Mouse (Mus musculus) testis, adult 2 months (tissue): ENCODE results near the gene Chrnb2. TPM values are rescaled to one million over a fixed set of nuclear protein-coding genes. Genes with fewer than 3 reads are reported as not detected.
"Not testable (repeated sequence)": the region's sequence is repeated elsewhere in the genome, so short reads cannot be mapped to it uniquely, and the experiment has no call there.

Experiments
- H3K27ac ChIP-seq: fragments of 200-500 bp; 2 replicates; pipeline ENCODE4 v1.5.1; 2012; ENCODE audit warnings: low read depth, low read length; ENCODE audit not compliant: control insufficient read depth, insufficient read depth
- H3K27me3 ChIP-seq: fragments of 200-500 bp; 2 replicates; pipeline ENCODE4 v1.6.1; 2012; ENCODE audit warnings: mild to moderate bottlenecking, low read length, moderate library complexity; ENCODE audit not compliant: control insufficient read depth, insufficient read depth
- H3K36me3 ChIP-seq: fragments of 200-500 bp; 2 replicates; pipeline ENCODE4 v1.6.1; 2012; ENCODE audit warnings: mild to moderate bottlenecking, low read length; ENCODE audit not compliant: control insufficient read depth, insufficient read depth
- H3K4me1 ChIP-seq: fragments of 200-500 bp; 2 replicates; pipeline ENCODE4 v1.6.1; 2012; ENCODE audit warnings: low read length; ENCODE audit not compliant: control insufficient read depth, insufficient read depth
- H3K4me3 ChIP-seq: fragments of 200-500 bp; 2 replicates; pipeline ENCODE4 v1.5.1; 2012; ENCODE audit warnings: low read depth, mild to moderate bottlenecking, low read length, moderate library complexity, mixed read lengths; ENCODE audit not compliant: control insufficient read depth
- CTCF ChIP-seq: fragments of 200-500 bp; IDR thresholded peaks from 2 replicates; pipeline ENCODE4 v1.5.1; 2012; ENCODE audit warnings: low read depth, mild to moderate bottlenecking, inconsistent platforms, low read length, moderate library complexity; ENCODE audit not compliant: control insufficient read depth, insufficient read depth, insufficient replicate concordance
- POLR2A ChIP-seq: fragments of 200-500 bp; IDR thresholded peaks from 2 replicates; pipeline ENCODE4 v1.6.1; 2012; ENCODE audit warnings: low read depth, mild to moderate bottlenecking, inconsistent platforms, low read length, moderate library complexity; ENCODE audit not compliant: control insufficient read depth
- polyA plus RNA-seq: library from polyadenylated mRNA; depleted of rRNA; stranded (reverse); fragments of >200 nt; gene quantifications from 2 replicates; pipeline ENCODE4 v1.2.3, GENCODE M21; 2012

The Chrnb2 gene
- polyA plus RNA-seq, 1 experiment = 4.5 TPM

DNA sequence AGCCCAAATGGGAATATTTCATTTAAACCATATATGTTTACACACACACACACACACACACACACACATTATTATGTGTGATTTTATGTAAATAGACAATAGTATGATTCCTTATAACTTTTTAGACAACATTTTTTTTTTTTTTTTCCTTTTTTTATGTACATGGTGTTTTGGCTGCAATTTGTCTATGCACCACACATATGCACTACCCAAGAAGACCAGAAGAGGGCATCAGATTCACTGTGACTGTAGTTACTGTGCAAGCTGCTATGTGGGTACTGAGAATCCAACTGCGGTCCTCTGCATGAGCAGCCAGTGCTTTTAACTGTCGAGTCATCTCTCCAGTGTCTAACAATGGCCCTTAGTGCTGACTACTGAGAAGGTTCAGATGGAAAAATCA, 42.3 kb upstream of the Chrnb2 start:
- Histone ChIP-seq H3K27ac (no peak overlapping the region), H3K4me3 (no peak overlapping the region), H3K4me1 (no peaks in the 10 kb centered on the region), H3K36me3 (no peaks in the 10 kb centered on the region), H3K27me3 (no peaks in the 10 kb centered on the region)
- TF ChIP-seq POLR2A (no peak), CTCF (no peak; the same call in 1 of the 2 replicates)

DNA sequence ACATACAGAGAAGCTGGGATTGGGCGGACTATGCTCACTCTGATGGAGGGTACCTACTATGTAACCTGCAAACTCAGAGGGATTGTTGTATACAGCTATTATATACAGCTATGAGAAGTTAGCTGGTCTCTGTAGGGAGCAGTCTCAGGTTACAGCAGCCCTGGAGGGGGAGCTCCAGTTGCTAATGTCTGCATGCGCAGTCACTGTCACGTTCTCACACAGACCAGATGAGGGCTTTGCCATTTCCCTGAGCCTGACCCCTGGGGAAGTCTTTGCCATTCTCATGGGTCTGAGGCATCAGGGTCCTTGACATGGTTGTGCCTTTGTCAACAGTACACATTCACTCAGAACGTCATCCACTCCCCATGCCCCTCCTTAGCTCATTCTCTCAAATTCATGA, 40.7 kb upstream of the Chrnb2 start:
- TF ChIP-seq CTCF (no peak), POLR2A (no peak)
- Histone ChIP-seq H3K36me3 (no peaks in the 10 kb centered on the region), H3K4me3 (no peak overlapping the region), H3K27ac (no peak overlapping the region), H3K27me3 (no peaks in the 10 kb centered on the region), H3K4me1 (no peaks in the 10 kb centered on the region)

DNA sequence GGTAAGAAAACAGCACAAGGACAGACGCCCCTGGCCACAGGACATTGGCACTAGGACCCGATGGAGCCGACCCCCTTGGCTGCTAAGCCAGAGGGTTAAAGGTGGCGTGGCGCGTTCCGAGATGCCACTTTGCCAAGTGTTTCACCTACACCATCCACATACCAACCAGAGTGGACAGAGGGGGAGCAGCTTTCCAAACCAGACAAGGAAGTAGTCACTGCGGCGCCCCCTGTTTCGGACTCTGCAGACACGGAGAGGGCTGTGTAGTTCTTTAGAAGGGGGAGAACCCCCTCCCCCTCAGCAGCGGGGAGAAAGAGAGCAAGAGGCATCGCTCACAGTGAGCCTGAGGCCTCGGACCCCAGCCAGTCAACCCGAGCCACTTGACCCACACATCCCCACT, 38.4 kb upstream of the Chrnb2 start:
- H3K4me3 ChIP-seq = no peak overlapping the region
- no peaks in the 10 kb centered on the region for H3K27me3 ChIP-seq
- TF ChIP-seq POLR2A (no peak), CTCF (no peak)
- H3K27ac ChIP-seq = no peak overlapping the region
- no peaks in the 10 kb centered on the region for H3K36me3 ChIP-seq
- H3K4me1 ChIP-seq = peaks cover 2% of the 10 kb centered on the region; the same call in 1 of the 2 replicates

DNA sequence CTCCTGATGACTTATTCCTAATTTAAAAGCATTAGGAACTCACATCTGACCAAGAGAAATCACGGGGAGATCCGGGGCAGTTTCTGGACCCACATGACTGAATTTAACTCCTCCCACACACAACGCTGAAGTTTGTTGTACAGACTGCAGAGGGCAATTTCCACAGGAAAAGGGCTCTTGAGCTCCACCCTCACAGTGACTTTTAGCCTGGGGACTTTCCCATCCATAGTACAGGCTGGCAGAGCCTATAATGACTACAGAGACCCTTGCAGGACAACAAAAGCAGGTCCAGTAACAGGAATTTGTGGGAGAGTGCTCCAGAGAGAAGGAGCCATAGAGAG, 37.0 kb upstream of the Chrnb2 start:
- no peak overlapping the region for H3K4me3 ChIP-seq
- H3K4me1 ChIP-seq = peaks cover 2% of the 10 kb centered on the region; the same call in 1 of the 2 replicates
- no peaks in the 10 kb centered on the region for H3K36me3 ChIP-seq
- TF ChIP-seq POLR2A = no peak
- TF ChIP-seq CTCF = no peak
- no peaks in the 10 kb centered on the region for H3K27me3 ChIP-seq
- H3K27ac ChIP-seq = no peak overlapping the region

DNA sequence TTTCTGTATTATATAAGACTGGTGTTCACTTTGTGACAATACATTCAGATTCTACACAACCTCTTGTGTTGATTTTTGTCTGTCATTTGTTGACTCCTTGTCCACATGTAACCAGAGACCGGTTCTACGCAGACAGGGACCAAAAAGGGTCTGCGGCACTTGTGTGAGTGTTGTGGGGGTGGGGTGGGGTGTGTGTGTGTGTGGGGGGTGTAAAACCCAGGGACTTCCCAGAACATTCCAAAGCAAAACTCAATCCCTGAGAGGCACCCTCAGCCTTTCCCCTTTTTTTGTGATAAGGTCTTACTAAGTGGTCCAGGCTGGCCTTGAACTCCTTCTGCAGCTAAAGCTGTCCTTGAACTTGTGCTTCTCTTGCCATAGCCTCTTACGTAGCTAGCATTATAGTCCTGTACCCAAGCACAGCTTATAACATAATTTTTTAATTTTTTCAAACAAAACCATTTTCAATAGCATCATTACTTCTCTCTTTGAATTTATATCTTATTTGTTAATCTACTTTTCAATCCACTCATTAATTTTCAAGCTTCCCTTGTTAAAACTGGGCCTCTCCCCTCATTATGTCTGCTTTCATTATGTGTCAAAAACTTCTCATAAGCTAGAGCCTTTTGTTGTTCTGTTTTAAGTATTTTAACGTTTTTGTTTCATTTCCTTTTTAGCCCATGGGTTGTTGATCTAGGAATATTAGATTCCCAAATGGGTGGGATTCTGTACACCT, 36.5 kb upstream of the Chrnb2 start:
- H3K27ac ChIP-seq = no peak overlapping the region
- TF ChIP-seq POLR2A (no peak), CTCF (no peak)

GRCm38 (mm10) chr3:89800078-89800477, 35.6 kb upstream of the Chrnb2 start:
- H3K27me3 ChIP-seq, H3K4me3 ChIP-seq, H3K36me3 ChIP-seq, H3K27ac ChIP-seq, H3K4me1 ChIP-seq: not testable (repeated sequence)

More for the DNA sequence above, 36.5 kb upstream of the Chrnb2 start:
- Histone ChIP-seq H3K4me3 (no peak overlapping the region), H3K36me3 (no peaks in the 10 kb centered on the region), H3K27me3 (no peaks in the 10 kb centered on the region), H3K4me1 (peaks cover 2% of the 10 kb centered on the region; the same call in 1 of the 2 replicates)

GRCm38 (mm10) chr3:89799476-89799875, 35.0 kb upstream of the Chrnb2 start:
- Histone ChIP-seq H3K4me3 (peak overlapping the region; percentile 67), H3K27me3 (no peaks in the 10 kb centered on the region), H3K27ac (no peak overlapping the region), H3K36me3 (no peaks in the 10 kb centered on the region), H3K4me1 (peaks cover 2% of the 10 kb centered on the region; the same call in 1 of the 2 replicates)
- no peak for TF ChIP-seq POLR2A
- no peak for TF ChIP-seq CTCF

DNA sequence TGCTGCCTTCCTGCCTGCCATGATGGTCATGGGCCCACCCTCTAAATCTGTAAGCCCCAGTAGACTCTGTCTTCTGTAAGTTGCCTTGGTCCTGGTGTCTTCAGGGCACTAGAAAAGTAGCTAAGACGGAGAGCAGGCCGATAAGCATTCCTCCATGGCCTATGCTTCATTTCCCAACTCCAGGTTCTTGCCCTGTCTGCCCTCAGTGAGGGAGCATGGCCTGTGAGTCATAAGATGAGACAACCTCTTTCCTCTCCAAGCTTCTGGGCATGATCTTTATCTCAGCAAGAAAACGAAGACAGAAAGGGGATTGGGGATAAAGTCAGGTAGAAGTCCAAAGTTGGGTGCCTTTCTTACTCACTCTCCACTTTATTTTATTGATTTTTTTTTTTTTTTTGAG, 34.1 kb upstream of the Chrnb2 start:
- H3K4me1 ChIP-seq = peaks cover 2% of the 10 kb centered on the region; the same call in 1 of the 2 replicates

More for the DNA sequence above, 34.1 kb upstream of the Chrnb2 start:
- H3K27ac ChIP-seq = no peak overlapping the region
- no peaks in the 10 kb centered on the region for H3K27me3 ChIP-seq
- no peak for TF ChIP-seq POLR2A
- TF ChIP-seq CTCF = no peak
- H3K4me3 ChIP-seq = peak overlapping the region; percentile 67
- no peaks in the 10 kb centered on the region for H3K36me3 ChIP-seq
